Mouse (Mus musculus) CH12.LX (cell line): ENCODE data around the gene Rtl8c. TPM values are rescaled to one million over a fixed set of nuclear protein-coding genes. Genes with fewer than 3 reads are reported as not detected.
A peak's percentile ranks its signal among the peaks of the same experiment; 100 is the strongest.
"Not testable (repeated sequence)": the region's sequence is repeated elsewhere in the genome, so short reads cannot be mapped to it uniquely, and the experiment has no call there.

Experiments used
- DNase-seq: peaks from one replicate; pipeline ENCODE4 v3.0.0-alpha.2; 2013; ENCODE audit errors: extremely low read depth
- H3K27ac ChIP-seq: 2 replicates; pipeline ENCODE4 v1.5.1; 2012; ENCODE audit warnings: low read depth, mild to moderate bottlenecking, control low read depth, moderate library complexity; ENCODE audit not compliant: insufficient read depth
- H3K27me3 ChIP-seq: replicated peaks from 2 replicates; pipeline ENCODE3; 2012; ENCODE audit warnings: inconsistent platforms
- H3K36me3 ChIP-seq, 2 experiments: replicated peaks in 1 of 2; 2 replicates each; pipeline versions ENCODE3 to v1.6.1; 2012; ENCODE audit warnings: inconsistent platforms in 1 of 2, low read length in 1 of 2, mild to moderate bottlenecking in 1 of 2, mixed read lengths in 1 of 2, moderate library complexity in 1 of 2; ENCODE audit not compliant: control insufficient read depth in 1 of 2, insufficient read depth in 1 of 2
- H3K4me1 ChIP-seq, 2 experiments: 2 replicates each; pipeline ENCODE4 v1.6.1; 2012; ENCODE audit warnings: inconsistent platforms in 1 of 2, moderate library complexity in 1 of 2; ENCODE audit not compliant: insufficient read depth in 2 of 2, control insufficient read depth in 1 of 2
- H3K4me2 ChIP-seq: 2 replicates; pipeline ENCODE4 v1.6.1; 2012; ENCODE audit warnings: low read depth, mild to moderate bottlenecking, control low read depth; ENCODE audit not compliant: poor library complexity, insufficient read depth, severe bottlenecking
- H3K4me3 ChIP-seq, 3 experiments: fragments of 150-350 bp in 1 of 3; sonication (generic) in 1 of 3; replicated peaks in 1 of 3; 2 replicates each; pipeline versions ENCODE3 to v1.5.1; 2011 to 2012; ENCODE audit warnings: low read depth in 2 of 3, low read length in 2 of 3, mild to moderate bottlenecking in 2 of 3, moderate library complexity in 2 of 3, control low read depth in 1 of 3, improper control_type of control experiment in 1 of 3, inconsistent platforms in 1 of 3, mixed read lengths in 1 of 3; ENCODE audit not compliant: poor library complexity in 1 of 3
- H3K79me2 ChIP-seq: replicated peaks from 2 replicates; pipeline ENCODE4 v1.6.1; 2012; ENCODE audit warnings: mild to moderate bottlenecking, moderate library complexity; ENCODE audit not compliant: control insufficient read depth, poor library complexity, insufficient read depth, severe bottlenecking; ENCODE audit errors: extremely low read depth
- H3K9ac ChIP-seq: 2 replicates; pipeline ENCODE4 v1.6.1; 2012; ENCODE audit warnings: low read depth, mild to moderate bottlenecking, control low read depth, moderate library complexity; ENCODE audit not compliant: insufficient read depth
- H3K9me3 ChIP-seq: replicated peaks from 2 replicates; pipeline ENCODE3; 2012; ENCODE audit warnings: low read length, inconsistent platforms, mixed read lengths
- CTCF ChIP-seq, 2 experiments: IDR thresholded peaks in 1 of 2; conservative IDR thresholded peaks in 1 of 2; 2 replicates each; pipeline ENCODE4 v1.5.1; 2011 to 2012; ENCODE audit warnings: low read depth in 2 of 2, low read length in 2 of 2, improper control_type of control experiment in 1 of 2, inconsistent platforms in 1 of 2, mild to moderate bottlenecking in 1 of 2, moderate library complexity in 1 of 2
- E2F4 ChIP-seq: IDR thresholded peaks from 2 replicates; pipeline ENCODE4 v1.6.1; 2011; ENCODE audit warnings: low read depth, low read length, improper control_type of control experiment; ENCODE audit not compliant: insufficient replicate concordance
- PAX5 ChIP-seq: IDR thresholded peaks from 2 replicates; pipeline ENCODE4 v1.6.1; 2012; ENCODE audit warnings: low read length, inconsistent platforms, mixed read lengths
- RAD21 ChIP-seq: IDR thresholded peaks from 2 replicates; pipeline ENCODE4 v1.6.1; 2011; ENCODE audit warnings: low read depth, mild to moderate bottlenecking, low read length, improper control_type of control experiment, moderate library complexity
- RCOR1 ChIP-seq: conservative IDR thresholded peaks from 2 replicates; pipeline ENCODE4 v1.6.1; 2012; ENCODE audit warnings: low read depth, mild to moderate bottlenecking, inconsistent platforms, low read length, improper control_type of control experiment
- SIN3A ChIP-seq: IDR thresholded peaks from 2 replicates; pipeline ENCODE4 v1.6.1; 2012; ENCODE audit warnings: low read length, improper control_type of control experiment, inconsistent platforms
- SMC3 ChIP-seq: IDR thresholded peaks from 2 replicates; pipeline ENCODE4 v1.6.1; 2011; ENCODE audit warnings: low read depth, low read length, improper control_type of control experiment
- USF1 ChIP-seq: IDR thresholded peaks from 2 replicates; pipeline ENCODE4 v1.6.1; 2014; ENCODE audit warnings: low read depth, mild to moderate bottlenecking, inconsistent platforms, low read length, improper control_type of control experiment
- dilution Hi-C: fragments of 300-500 bp; cut with MboI; formaldehyde crosslinking; loops from 2 replicates; pipeline ENCODE4 v1.14.3; 2020; ENCODE audit warnings: low sequenced_read_pairs; ENCODE audit not compliant: extremely low pct_unique_long_range_greater_than_20kb, extremely low pct_ligation_motif_present
- in situ Hi-C: fragments of 300-500 bp; cut with MboI; formaldehyde crosslinking; loops from 3 replicates; pipeline ENCODE4 v1.14.3; 2019; ENCODE audit warnings: low sequenced_read_pairs, low pct_ligation_motif_present, low pct_unique_long_range_greater_than_20kb, mixed read lengths
- polyA plus RNA-seq: library from polyadenylated mRNA; unstranded; fragments of >175 nt; gene quantifications from 2 replicates; pipeline ENCODE4 v1.2.1, GENCODE M21; 2012; ENCODE audit warnings: low read depth; ENCODE audit not compliant: insufficient read length
- total RNA-seq, 2 experiments: library from RNA; depleted of rRNA; stranded (reverse); fragments of 300-350 nt in 1 of 2; fragments of >200 nt in 1 of 2; gene quantifications; 2 replicates each; pipeline ENCODE4 v1.2.3; 2012 to 2014

The Rtl8c gene
- total and polyA plus RNA-seq, 3 experiments, result 1.7 to 5.5 (median 2.1) TPM

GRCm38 (mm10) chrX:53610571-53610970 is 2.7 kb downstream of the Rtl8c start:
- Histone ChIP-seq H3K4me2 (no peak overlapping the region), H3K9me3 (no peaks in the 10 kb centered on the region), H3K79me2 (no peaks in the 10 kb centered on the region), H3K27me3 (no peaks in the 10 kb centered on the region), H3K9ac (no peak overlapping the region), H3K36me3 (no peaks in the 10 kb centered on the region), H3K4me1 (no peaks in the 10 kb centered on the region), H3K4me3 (no peak overlapping the region), H3K27ac (no peak overlapping the region)
- dilution Hi-C loops (no loop called here), in situ Hi-C loops (no loop called here)
- TF ChIP-seq CTCF (conservative IDR thresholded peaks at IDR 0.05 in 1 of 2, IDR thresholded peaks at IDR 0.05 in 1 of 2; ENCODE audit: low read depth in 2 of 2, low read length in 2 of 2) (peak; percentile 28 to 61), SMC3 (peak; percentile 37), E2F4 (no peak), RAD21 (peak; percentile 61), RCOR1 (no peak), SIN3A (no peak), PAX5 (no peak), USF1 (no peak)
- peak; percentile 45 for DNase-seq

GRCm38 (mm10) chrX:53611395-53611794 is 3.6 kb downstream of the Rtl8c start:
- in situ Hi-C loops, DNase-seq, H3K79me2 ChIP-seq, H3K9ac ChIP-seq, H3K4me1 ChIP-seq, H3K36me3 ChIP-seq, dilution Hi-C loops, H3K27me3 ChIP-seq, H3K27ac ChIP-seq, H3K4me3 ChIP-seq, H3K9me3 ChIP-seq, H3K4me2 ChIP-seq: not testable (repeated sequence)

- H3K27ac ChIP-seq, H3K4me1 ChIP-seq, H3K4me2 ChIP-seq, DNase-seq, dilution Hi-C loops, H3K79me2 ChIP-seq, H3K9me3 ChIP-seq, H3K4me3 ChIP-seq, in situ Hi-C loops, H3K36me3 ChIP-seq, H3K9ac ChIP-seq, H3K27me3 ChIP-seq: not testable (repeated sequence)
These were observed 30.3 kb downstream of the Rtl8c start for GRCm38 (mm10) chrX:53638107-53638506.

- H3K9ac ChIP-seq, dilution Hi-C loops: not testable (repeated sequence)
These were observed 34.8 kb downstream of the Rtl8c start for GRCm38 (mm10) chrX:53642604-53642979.

GRCm38 (mm10) chrX:53642980-53643961 is 35.4 kb downstream of the Rtl8c start, which contains the start of gene Rtl8a:
Rtl8a (minus strand) TSS chrX:53643682.
- H3K9ac ChIP-seq, H3K36me3 ChIP-seq, H3K4me3 ChIP-seq, H3K27me3 ChIP-seq, H3K79me2 ChIP-seq, dilution Hi-C loops, DNase-seq, H3K4me2 ChIP-seq, in situ Hi-C loops, H3K4me1 ChIP-seq, H3K9me3 ChIP-seq, H3K27ac ChIP-seq: not testable (repeated sequence)

More at GRCm38 (mm10) chrX:53642604-53642979, 34.8 kb downstream of the Rtl8c start:
- H3K4me3 ChIP-seq, H3K4me2 ChIP-seq, H3K36me3 ChIP-seq, H3K27me3 ChIP-seq, in situ Hi-C loops, H3K4me1 ChIP-seq, H3K27ac ChIP-seq, H3K9me3 ChIP-seq, DNase-seq, H3K79me2 ChIP-seq: not testable (repeated sequence)
